Mouse (Mus musculus): ENCODE results near the gene Gm4884.
"Not testable (repeated sequence)": the region's sequence is repeated elsewhere in the genome, so short reads cannot be mapped to it uniquely, and the experiment has no call there.

Gm4884 gene

GRCm38 (mm10) chr7:41032419-41032818 lies at the start of gene Gm4884:
Gene Gm4884, plus strand, starts transcription at chr7:41032719.
- DNase-seq (ENCODE audit: low spot score in 2 of 2), result not testable (repeated sequence)

- DNase-seq (ENCODE audit: low spot score in 2 of 2), result no peak
Measured at GRCm38 (mm10) chr7:40987243-40987642, 45.3 kb upstream of the Gm4884 start, which contains the start of gene 4930433I11Rik. Gene 4930433I11Rik, plus strand, starts transcription at chr7:40987543.

GRCm38 (mm10) chr7:41044058-41044457 lies 11.5 kb downstream of the Gm4884 start:
- DNase-seq (ENCODE audit: low spot score in 2 of 2), result not testable (repeated sequence)

Data from spleen, postnatal 10 days (tissue).